Mouse (Mus musculus): ENCODE data around the gene Itga5. TPM values are rescaled to one million over a fixed set of nuclear protein-coding genes. Genes with fewer than 3 reads are reported as not detected.
"Not testable (repeated sequence)": the region's sequence is repeated elsewhere in the genome, so short reads cannot be mapped to it uniquely, and the experiment has no call there.

Itga5 gene
- total RNA-seq (2021) (10 to 100 TPM; 36.4 to 36.7 TPM), polyA plus RNA-seq (2012; rRNA removed) (38.6 and 44.6 TPM in 2 replicates)
- long read RNA-seq, full-length matches to known transcripts: 33 of 68 reads
- long read RNA-seq, partial matches to known transcripts: 27 of 68 reads
- long read RNA-seq, other reads (novel, unspliced or antisense): 8 of 68 reads

DNA sequence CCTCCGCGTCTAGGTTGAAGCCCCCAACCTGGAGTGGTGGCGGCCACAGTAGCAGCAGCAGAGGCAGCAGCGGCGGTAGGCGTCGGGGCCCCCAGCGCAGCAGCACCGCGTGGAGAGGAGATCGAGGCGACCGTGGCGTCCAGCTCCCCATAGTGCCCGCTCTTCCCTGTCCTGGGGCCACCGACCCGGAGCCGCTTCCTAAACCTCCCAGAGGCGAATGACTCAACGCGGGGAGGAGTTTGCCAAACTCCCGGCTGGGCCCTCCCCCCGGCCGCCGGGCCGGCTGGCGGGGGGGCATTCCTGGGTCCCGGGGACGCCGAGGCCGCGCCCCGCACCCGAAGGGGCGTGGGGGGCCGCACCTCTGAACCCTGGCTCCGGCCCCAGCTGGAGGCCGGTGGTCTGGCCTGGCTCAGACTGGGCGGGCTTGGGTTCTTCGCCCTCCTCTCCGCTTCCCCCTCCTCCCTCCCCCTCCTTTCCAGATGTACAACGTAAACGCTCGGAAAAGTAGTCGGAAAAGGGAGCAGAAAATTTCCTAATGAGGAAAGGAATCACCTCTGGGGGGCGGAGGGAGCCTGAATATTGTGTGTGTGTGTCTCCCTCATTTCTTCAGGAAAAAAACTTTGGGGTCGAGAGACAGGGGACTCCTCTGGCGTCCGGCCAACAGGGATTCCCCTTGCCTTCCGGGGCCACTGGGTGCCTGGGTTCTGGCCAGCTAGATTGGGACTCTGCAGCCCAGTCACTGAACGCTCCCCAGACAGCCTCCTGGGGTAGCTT is at the start of gene Itga5:
Gene Itga5, minus strand, starts transcription at position 388 of the 774 bp plus-strand sequence.
- Histone ChIP-seq H3K79me2 (replicated peaks; ENCODE audit: control insufficient read depth, insufficient read depth, low read length) (peaks cover 7% of the 10 kb centered on the region), H3K27ac (peak within 1 kb of the TSS; percentile 98), H3K4me3 (peak within 1 kb of the TSS; percentile 88), H3K4me1 (ENCODE audit: control insufficient read depth, insufficient read depth, low read length) (peaks cover 18% of the 10 kb centered on the region), H3K9ac (ENCODE audit: low read depth, low read length) (peak within 1 kb of the TSS; percentile 100), H3K36me3 (ENCODE audit: control insufficient read depth, insufficient read depth, low read length) (peaks cover 3% of the 10 kb centered on the region), H3K27me3 (ENCODE audit: control insufficient read depth, insufficient read depth, low read length) (no peaks in the 10 kb centered on the region)
- WGBS: under 1% methylated on average over 51 of the region's 51 CpGs
- DNase-seq: peak; percentile 91 to 92
- intact Hi-C loops (cut with DNase I): loop anchor here (1.0 kb wide), 1 partner anchor 22 kb away; no protein-coding TSS in a partner anchor
- TF ChIP-seq EP300 (IDR thresholded peaks at IDR 0.05; ENCODE audit: insufficient read depth, low read depth, low read length) (no peak), CTCF (IDR thresholded peaks at IDR 0.05) (peak; percentile 37), POLR2A (IDR thresholded peaks at IDR 0.05; ENCODE audit: insufficient read depth, low read depth, low read length) (peak; percentile 87)

DNA sequence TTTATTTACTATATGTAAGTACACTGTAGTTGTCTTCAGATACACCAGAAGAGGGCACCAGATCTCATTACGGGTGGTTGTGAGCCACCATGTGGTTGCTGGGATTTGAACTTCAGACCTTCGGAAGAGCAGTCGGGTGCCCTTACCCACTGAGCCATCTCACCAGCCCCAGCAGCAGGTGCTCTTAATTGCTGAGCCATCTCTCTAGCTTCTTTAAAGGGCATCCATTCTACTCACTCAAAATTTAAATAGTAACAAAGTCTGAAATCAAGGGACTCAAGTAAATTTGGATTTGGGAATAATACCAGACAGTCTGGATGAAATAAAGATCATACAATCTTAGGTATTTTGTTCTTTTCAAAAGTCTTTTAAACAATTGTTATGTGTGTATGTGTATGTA is 39.0 kb upstream of the Itga5 start:
- WGBS: 94% methylated on average over 3 of the region's 3 CpGs
- intact Hi-C loops (cut with DNase I): not testable (repeated sequence)

DNA sequence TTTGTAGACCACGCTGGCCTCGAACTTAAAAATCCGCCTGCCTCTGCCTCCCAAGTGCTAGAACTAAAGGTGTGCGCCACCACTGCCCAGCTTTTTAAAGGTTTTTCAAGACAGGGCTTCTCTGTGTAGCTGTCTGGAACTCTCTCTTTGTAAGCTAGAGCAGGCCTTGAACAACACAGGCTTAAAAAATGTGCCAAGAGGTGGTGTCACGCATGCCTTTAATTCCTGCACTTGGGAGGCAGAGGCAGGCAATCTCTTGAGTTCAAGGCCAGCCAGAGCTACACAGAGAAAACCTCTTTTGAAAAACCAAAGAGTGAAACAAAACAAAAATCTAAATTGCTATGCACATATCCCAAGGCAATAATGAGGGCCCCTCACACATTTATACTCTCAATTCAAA is 34.8 kb upstream of the Itga5 start:
- TF ChIP-seq POLR2A (IDR thresholded peaks at IDR 0.05; ENCODE audit: insufficient read depth, low read depth, low read length) (no peak), CTCF (IDR thresholded peaks at IDR 0.05) (no peak), EP300 (IDR thresholded peaks at IDR 0.05; ENCODE audit: insufficient read depth, low read depth, low read length) (no peak)
- H3K36me3 ChIP-seq (ENCODE audit: control insufficient read depth, insufficient read depth, low read length): no peaks in the 10 kb centered on the region
- no peak overlapping the region for H3K9ac ChIP-seq (ENCODE audit: low read depth, low read length)
- no peak for DNase-seq
- H3K27me3 ChIP-seq (ENCODE audit: control insufficient read depth, insufficient read depth, low read length): no peaks in the 10 kb centered on the region
- WGBS: 93% methylated on average over 5 of the region's 5 CpGs
- H3K4me1 ChIP-seq (ENCODE audit: control insufficient read depth, insufficient read depth, low read length): no peaks in the 10 kb centered on the region
- no peaks in the 10 kb centered on the region for H3K79me2 ChIP-seq (replicated peaks; ENCODE audit: control insufficient read depth, insufficient read depth, low read length)
- no peak overlapping the region for H3K27ac ChIP-seq
- no peak overlapping the region for H3K4me3 ChIP-seq
- intact Hi-C loops (cut with DNase I): no loop called here

More for the DNA sequence above, 39.0 kb upstream of the Itga5 start:
- H3K36me3 ChIP-seq (ENCODE audit: control insufficient read depth, insufficient read depth, low read length); DNase-seq; H3K27ac ChIP-seq; H3K27me3 ChIP-seq (ENCODE audit: control insufficient read depth, insufficient read depth, low read length); H3K4me3 ChIP-seq; H3K4me1 ChIP-seq (ENCODE audit: control insufficient read depth, insufficient read depth, low read length); H3K79me2 ChIP-seq (replicated peaks; ENCODE audit: control insufficient read depth, insufficient read depth, low read length); H3K9ac ChIP-seq (ENCODE audit: low read depth, low read length): not testable (repeated sequence)

DNA sequence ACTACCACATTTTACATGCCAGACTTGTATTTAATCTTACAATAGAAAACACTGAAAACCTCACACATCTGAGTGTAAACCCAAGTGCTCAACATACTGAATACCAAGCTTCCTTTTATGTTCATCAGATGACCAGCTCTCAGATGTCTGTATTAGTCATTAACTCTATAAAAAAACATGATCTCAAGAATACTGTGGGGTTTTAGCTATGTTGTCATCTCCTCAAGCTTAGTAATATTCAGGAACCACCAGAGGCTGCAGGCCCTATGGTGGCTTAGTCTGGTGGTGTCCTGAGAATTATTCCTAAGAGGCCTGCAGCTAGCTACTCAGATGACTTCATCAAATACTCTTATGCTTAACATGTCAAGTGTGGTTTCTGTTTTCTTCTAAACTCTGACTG is 27.0 kb upstream of the Itga5 start:
- intact Hi-C loops (cut with DNase I): no loop called here
- H3K36me3 ChIP-seq (ENCODE audit: control insufficient read depth, insufficient read depth, low read length): no peaks in the 10 kb centered on the region
- H3K4me1 ChIP-seq (ENCODE audit: control insufficient read depth, insufficient read depth, low read length): no peaks in the 10 kb centered on the region
- H3K4me3 ChIP-seq: no peak overlapping the region
- no peaks in the 10 kb centered on the region for H3K27me3 ChIP-seq (ENCODE audit: control insufficient read depth, insufficient read depth, low read length)
- H3K79me2 ChIP-seq (replicated peaks; ENCODE audit: control insufficient read depth, insufficient read depth, low read length): no peaks in the 10 kb centered on the region
- TF ChIP-seq CTCF (IDR thresholded peaks at IDR 0.05): no peak
- TF ChIP-seq EP300 (IDR thresholded peaks at IDR 0.05; ENCODE audit: insufficient read depth, low read depth, low read length): no peak
- TF ChIP-seq POLR2A (IDR thresholded peaks at IDR 0.05; ENCODE audit: insufficient read depth, low read depth, low read length): no peak
- no peak for DNase-seq
- H3K9ac ChIP-seq (ENCODE audit: low read depth, low read length): no peak overlapping the region
- no peak overlapping the region; the same call in 1 of the 2 replicates for H3K27ac ChIP-seq

DNA sequence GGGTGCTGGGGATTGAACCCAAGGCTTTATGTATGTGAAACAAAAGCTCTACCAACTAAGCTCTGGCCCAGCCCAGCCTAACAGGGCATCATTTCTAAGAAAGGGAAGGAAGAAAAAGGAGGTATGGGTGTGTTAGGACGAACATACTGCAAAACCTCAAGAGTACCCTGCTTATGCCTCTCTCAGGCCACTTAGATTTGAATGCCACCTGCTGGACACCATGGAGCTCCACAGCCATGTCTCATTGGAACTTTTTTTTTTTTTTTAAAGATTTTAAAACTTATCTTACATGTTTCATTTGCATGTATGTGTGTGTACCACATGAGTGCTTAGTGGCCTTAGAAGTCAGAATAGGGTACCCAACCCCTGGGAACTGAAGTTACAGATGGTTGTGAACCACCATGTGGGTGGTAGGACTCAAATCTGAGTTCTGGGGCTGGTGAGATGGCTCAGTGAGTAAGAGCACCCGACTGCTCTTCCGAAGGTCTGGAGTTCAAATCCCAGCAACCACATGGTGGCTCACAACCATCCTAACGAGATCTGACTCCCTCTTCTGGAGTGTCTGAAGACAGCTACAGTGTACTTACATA is 22.1 kb upstream of the Itga5 start:
- intact Hi-C loops (cut with DNase I): loop anchor here (1.0 kb wide), 2 partner anchors 22 to 41 kb away; partner anchors contain the start of gene Itga5
- H3K79me2 ChIP-seq (replicated peaks; ENCODE audit: control insufficient read depth, insufficient read depth, low read length): no peaks in the 10 kb centered on the region
- peaks cover 7% of the 10 kb centered on the region for H3K4me1 ChIP-seq (ENCODE audit: control insufficient read depth, insufficient read depth, low read length)
- peaks cover 3% of the 10 kb centered on the region; the same call in 1 of the 2 replicates for H3K36me3 ChIP-seq (ENCODE audit: control insufficient read depth, insufficient read depth, low read length)
- H3K4me3 ChIP-seq: no peak overlapping the region
- no peak overlapping the region for H3K27ac ChIP-seq
- no peaks in the 10 kb centered on the region for H3K27me3 ChIP-seq (ENCODE audit: control insufficient read depth, insufficient read depth, low read length)
- 35% methylated on average over 4 of the region's 4 CpGs for WGBS
- no peak overlapping the region for H3K9ac ChIP-seq (ENCODE audit: low read depth, low read length)
- DNase-seq: no peak
- peak; percentile 90 for TF ChIP-seq CTCF (IDR thresholded peaks at IDR 0.05)
- TF ChIP-seq POLR2A (IDR thresholded peaks at IDR 0.05; ENCODE audit: insufficient read depth, low read depth, low read length): no peak

Data from heart, adult 2 months (tissue).